Mouse (Mus musculus) thymus, adult 2 months (tissue): Measurements from ENCODE around the gene Naa80.

Experiments
- CTCF ChIP-seq: fragments of 200-500 bp; IDR thresholded peaks from 2 replicates; pipeline ENCODE4 v1.5.1; 2012; ENCODE audit warnings: mild to moderate bottlenecking, control low read depth, low read length, moderate library complexity, borderline replicate concordance; ENCODE audit not compliant: control insufficient read depth, poor library complexity, insufficient read depth; ENCODE audit errors: extremely low read depth
- POLR2A ChIP-seq: fragments of 200-500 bp; IDR thresholded peaks from 2 replicates; pipeline ENCODE4 v1.6.1; 2012; ENCODE audit warnings: mild to moderate bottlenecking, low read length, control low read depth, moderate library complexity; ENCODE audit not compliant: control insufficient read depth, poor library complexity, insufficient read depth; ENCODE audit errors: extremely low read depth

DNA sequence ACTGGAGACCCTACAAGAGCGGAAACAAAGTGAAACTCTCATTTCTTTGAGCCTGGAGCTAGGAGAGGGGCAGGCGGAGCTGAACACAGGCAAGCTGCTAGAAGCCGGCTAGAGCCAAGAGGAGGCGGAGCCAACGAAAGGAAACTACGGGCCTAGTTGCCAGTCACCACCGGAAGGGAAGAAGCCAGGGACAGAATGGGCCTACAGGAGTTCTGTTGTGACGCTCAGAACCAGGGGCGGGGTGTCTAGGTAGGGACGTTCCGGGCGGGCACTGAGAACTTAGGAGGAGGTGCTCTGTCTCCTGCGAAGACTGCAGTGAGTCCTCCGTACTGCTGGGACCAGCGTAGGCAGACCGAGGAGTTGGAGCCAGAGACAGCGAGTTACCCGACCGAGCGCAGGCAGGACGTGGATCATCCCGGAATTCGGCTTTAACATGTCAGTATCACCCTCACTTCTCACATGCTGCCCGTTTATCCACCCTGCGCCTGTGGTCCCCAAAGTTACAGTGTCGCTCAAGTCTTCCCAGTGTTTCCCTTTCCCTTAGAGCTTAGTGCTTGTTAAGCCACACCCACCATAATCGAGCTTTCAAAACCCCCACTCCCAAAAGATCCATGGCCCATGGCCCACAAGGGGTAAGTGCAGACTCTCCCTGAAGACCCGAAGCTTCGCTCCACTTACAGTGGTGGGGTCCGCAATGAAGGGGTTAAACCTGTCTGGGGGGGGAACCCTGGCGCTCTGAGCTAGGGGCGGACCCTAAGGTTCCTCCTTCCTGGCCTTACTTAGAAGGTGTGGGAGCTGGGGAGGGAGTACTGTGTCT, 2.0 kb downstream of the Naa80 start, which contains the start of gene Hyal3:
- TF ChIP-seq CTCF: no peak
- TF ChIP-seq POLR2A: peak; percentile 71; the same call in 1 of the 2 replicates
